Mouse (Mus musculus): ENCODE data around the gene Kif26b. TPM values are rescaled to one million over a fixed set of nuclear protein-coding genes. Genes with fewer than 3 reads are reported as not detected.

The Kif26b gene
- polyA plus RNA-seq, 1 experiment, result 0.04 TPM

DNA sequence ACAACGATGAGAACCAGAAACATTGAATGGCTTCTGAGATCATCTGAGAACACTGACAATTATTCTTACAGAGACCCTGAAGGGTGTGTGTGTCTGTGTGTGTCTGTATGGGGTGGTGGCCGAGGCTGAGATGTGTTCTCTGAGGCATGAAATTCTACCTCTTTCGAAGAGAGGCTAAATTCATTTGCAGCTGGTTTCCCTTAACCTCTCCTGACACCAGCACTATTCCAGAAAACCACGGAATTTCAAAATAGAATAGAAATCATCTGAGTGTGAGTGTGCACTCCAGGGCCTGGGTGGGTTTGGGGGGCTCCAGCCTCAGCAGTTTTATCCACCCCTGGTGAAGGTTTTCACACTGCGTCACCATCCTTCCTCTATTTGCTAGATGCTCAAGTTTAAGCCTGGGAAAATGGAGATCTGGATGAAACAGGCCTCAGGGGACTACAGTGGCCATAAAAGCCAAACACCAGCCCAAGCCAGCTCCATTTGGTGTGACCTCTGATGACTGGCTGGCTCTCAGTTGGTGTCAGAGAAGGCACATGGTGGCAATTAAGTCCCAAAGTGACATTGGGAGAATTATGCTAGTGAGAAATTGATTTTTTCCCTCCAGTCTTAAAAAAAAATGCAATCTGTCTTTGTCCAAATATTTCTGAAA lies 56.6 kb downstream of the Kif26b start:
- no peaks in the 10 kb centered on the region for H3K27me3 ChIP-seq (ENCODE audit: control insufficient read depth, insufficient read depth, low read length)
- no peak overlapping the region for H3K27ac ChIP-seq (ENCODE audit: insufficient read depth, low read length)
- WGBS, result 81% methylated on average over 5 of the region's 5 CpGs
- no peak overlapping the region for H3K4me3 ChIP-seq (ENCODE audit: extremely low read depth, insufficient read depth, insufficient read length)
- H3K36me3 ChIP-seq (ENCODE audit: control insufficient read depth, insufficient read depth, low read length), result no peaks in the 10 kb centered on the region
- DNase-seq (ENCODE audit: low read depth in 1 of 2, low spot score in 2 of 2), result no peak
- H3K4me1 ChIP-seq (ENCODE audit: control insufficient read depth, insufficient read depth, insufficient read length), result no peaks in the 10 kb centered on the region
- TF ChIP-seq CTCF (IDR thresholded peaks at IDR 0.05; ENCODE audit: extremely low read depth, insufficient read depth, insufficient read length, insufficient replicate concordance) (no peak), POLR2A (IDR thresholded peaks at IDR 0.05; ENCODE audit: low read depth, low read length) (no peak)

- WGBS, result 64% methylated on average over 13 of the region's 13 CpGs
- H3K4me3 ChIP-seq (ENCODE audit: extremely low read depth, insufficient read depth, insufficient read length), result no peak overlapping the region
- H3K27ac ChIP-seq (ENCODE audit: insufficient read depth, low read length), result no peak overlapping the region
- H3K4me1 ChIP-seq (ENCODE audit: control insufficient read depth, insufficient read depth, insufficient read length), result no peaks in the 10 kb centered on the region
- no peaks in the 10 kb centered on the region for H3K36me3 ChIP-seq (ENCODE audit: control insufficient read depth, insufficient read depth, low read length)
- no peak for DNase-seq (ENCODE audit: low read depth in 1 of 2, low spot score in 2 of 2)
- no peaks in the 10 kb centered on the region for H3K27me3 ChIP-seq (ENCODE audit: control insufficient read depth, insufficient read depth, low read length)
- TF ChIP-seq CTCF (IDR thresholded peaks at IDR 0.05; ENCODE audit: extremely low read depth, insufficient read depth, insufficient read length, insufficient replicate concordance) (no peak), POLR2A (IDR thresholded peaks at IDR 0.05; ENCODE audit: low read depth, low read length) (no peak)
Observed at GRCm38 (mm10) chr1:178590229-178591171, 61.6 kb downstream of the Kif26b start.

DNA sequence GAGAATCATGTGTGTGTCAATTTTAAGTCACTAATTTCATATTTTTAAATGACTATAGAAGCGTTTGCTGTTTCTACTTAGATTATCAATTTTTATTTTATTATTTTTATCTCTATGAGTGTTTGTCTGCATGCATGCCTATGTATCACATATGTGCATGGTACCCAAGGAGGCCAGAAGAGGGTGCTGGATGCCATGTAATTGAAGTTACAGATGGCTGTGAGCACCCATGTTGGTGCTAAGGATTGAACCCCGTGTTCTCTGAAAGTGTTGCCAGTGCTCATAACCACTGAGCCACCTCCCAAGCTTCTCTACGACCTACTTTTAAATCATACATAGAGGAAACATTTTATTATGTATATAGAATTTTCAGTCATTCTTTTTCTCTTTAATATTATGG lies 68.2 kb downstream of the Kif26b start:
- WGBS, result 92% methylated on average over 3 of the region's 3 CpGs
- no peak for DNase-seq (ENCODE audit: low read depth in 1 of 2, low spot score in 2 of 2)
- H3K27me3 ChIP-seq (ENCODE audit: control insufficient read depth, insufficient read depth, low read length), result no peaks in the 10 kb centered on the region
- no peaks in the 10 kb centered on the region for H3K36me3 ChIP-seq (ENCODE audit: control insufficient read depth, insufficient read depth, low read length)
- no peak overlapping the region for H3K27ac ChIP-seq (ENCODE audit: insufficient read depth, low read length)
- H3K4me1 ChIP-seq (ENCODE audit: control insufficient read depth, insufficient read depth, insufficient read length), result no peaks in the 10 kb centered on the region
- H3K4me3 ChIP-seq (ENCODE audit: extremely low read depth, insufficient read depth, insufficient read length), result no peak overlapping the region
- TF ChIP-seq POLR2A (IDR thresholded peaks at IDR 0.05; ENCODE audit: low read depth, low read length) (no peak), CTCF (IDR thresholded peaks at IDR 0.05; ENCODE audit: extremely low read depth, insufficient read depth, insufficient read length, insufficient replicate concordance) (no peak)

- Histone ChIP-seq H3K27ac (ENCODE audit: insufficient read depth, low read length) (no peak overlapping the region), H3K36me3 (ENCODE audit: control insufficient read depth, insufficient read depth, low read length) (no peaks in the 10 kb centered on the region), H3K4me3 (ENCODE audit: extremely low read depth, insufficient read depth, insufficient read length) (no peak overlapping the region), H3K27me3 (ENCODE audit: control insufficient read depth, insufficient read depth, low read length) (no peaks in the 10 kb centered on the region), H3K4me1 (ENCODE audit: control insufficient read depth, insufficient read depth, insufficient read length) (no peaks in the 10 kb centered on the region)
- TF ChIP-seq CTCF (IDR thresholded peaks at IDR 0.05; ENCODE audit: extremely low read depth, insufficient read depth, insufficient read length, insufficient replicate concordance), result no peak
- TF ChIP-seq POLR2A (IDR thresholded peaks at IDR 0.05; ENCODE audit: low read depth, low read length), result no peak
- no peak for DNase-seq (ENCODE audit: low read depth in 1 of 2, low spot score in 2 of 2)
- 47% methylated on average over 6 of the region's 6 CpGs for WGBS
Observed at GRCm38 (mm10) chr1:178597757-178598156, 68.8 kb downstream of the Kif26b start.

- WGBS, result 82% methylated on average over 15 of the region's 15 CpGs
- no peak for TF ChIP-seq CTCF (IDR thresholded peaks at IDR 0.05; ENCODE audit: extremely low read depth, insufficient read depth, insufficient read length, insufficient replicate concordance)
- TF ChIP-seq POLR2A (IDR thresholded peaks at IDR 0.05; ENCODE audit: low read depth, low read length), result no peak
- H3K4me1 ChIP-seq (ENCODE audit: control insufficient read depth, insufficient read depth, insufficient read length), result no peaks in the 10 kb centered on the region
- H3K36me3 ChIP-seq (ENCODE audit: control insufficient read depth, insufficient read depth, low read length), result no peaks in the 10 kb centered on the region
- DNase-seq (ENCODE audit: low read depth in 1 of 2, low spot score in 2 of 2), result no peak
- H3K27me3 ChIP-seq (ENCODE audit: control insufficient read depth, insufficient read depth, low read length), result no peaks in the 10 kb centered on the region
- H3K4me3 ChIP-seq (ENCODE audit: extremely low read depth, insufficient read depth, insufficient read length), result no peak overlapping the region
- H3K27ac ChIP-seq (ENCODE audit: insufficient read depth, low read length), result no peak overlapping the region
Observed at GRCm38 (mm10) chr1:178600851-178601569, 72.1 kb downstream of the Kif26b start.

- no peaks in the 10 kb centered on the region for H3K27me3 ChIP-seq (ENCODE audit: control insufficient read depth, insufficient read depth, low read length)
- 82% methylated on average over 8 of the region's 8 CpGs for WGBS
- no peak for TF ChIP-seq CTCF (IDR thresholded peaks at IDR 0.05; ENCODE audit: extremely low read depth, insufficient read depth, insufficient read length, insufficient replicate concordance)
- TF ChIP-seq POLR2A (IDR thresholded peaks at IDR 0.05; ENCODE audit: low read depth, low read length), result no peak
Observed at GRCm38 (mm10) chr1:178609151-178609775, 80.3 kb downstream of the Kif26b start.

More at GRCm38 (mm10) chr1:178609151-178609775, 80.3 kb downstream of the Kif26b start:
- no peak for DNase-seq (ENCODE audit: low read depth in 1 of 2, low spot score in 2 of 2)
- H3K36me3 ChIP-seq (ENCODE audit: control insufficient read depth, insufficient read depth, low read length), result no peaks in the 10 kb centered on the region
- H3K27ac ChIP-seq (ENCODE audit: insufficient read depth, low read length), result no peak overlapping the region
- H3K4me3 ChIP-seq (ENCODE audit: extremely low read depth, insufficient read depth, insufficient read length), result no peak overlapping the region
- no peaks in the 10 kb centered on the region for H3K4me1 ChIP-seq (ENCODE audit: control insufficient read depth, insufficient read depth, insufficient read length)
